Mouse (Mus musculus) liver, embryonic 14.5 days (tissue): ENCODE results near the gene Bola2. TPM values are rescaled to one million over a fixed set of nuclear protein-coding genes. Genes with fewer than 3 reads are reported as not detected.

Experiments used
- ATAC-seq: fragments of 200-750 bp; cut with Nextera tagmentation; 2 replicates; pipeline ENCODE4 v1.8.0; 2017; ENCODE audit warnings: moderate number of reproducible peaks, mild to moderate bottlenecking, moderate library complexity; ENCODE audit not compliant: insufficient read depth
- DNase-seq, 3 experiments: peaks; one replicate each; pipeline ENCODE4 v3.0.0-alpha.2; 2012 to 2013; ENCODE audit warnings: low read depth in 3 of 3, low spot score in 3 of 3
- H3K27ac ChIP-seq: fragments of 300-500 bp; sonication (generic); 2 replicates; pipeline ENCODE4 v1.5.1; 2014; ENCODE audit warnings: moderate library complexity, mild to moderate bottlenecking, control low read depth, inconsistent platforms
- H3K27me3 ChIP-seq: fragments of 300-500 bp; sonication (generic); 2 replicates; pipeline ENCODE4 v1.6.1; 2014; ENCODE audit warnings: mild to moderate bottlenecking, low read length, moderate library complexity; ENCODE audit not compliant: control insufficient read depth, insufficient read depth
- H3K36me3 ChIP-seq: fragments of 300-500 bp; sonication (generic); replicated peaks from 2 replicates; pipeline ENCODE4 v1.6.1; 2014; ENCODE audit warnings: low read depth; ENCODE audit not compliant: control insufficient read depth, insufficient read depth
- H3K4me1 ChIP-seq, 2 experiments: fragments of 200-500 bp in 1 of 2; fragments of 300-500 bp in 1 of 2; sonication (generic) in 1 of 2; replicated peaks; 2 replicates each; pipeline ENCODE4 v1.6.1; 2012 to 2014; ENCODE audit warnings: antibody characterized with exemption in 1 of 2, inconsistent platforms in 1 of 2, low read length in 1 of 2; ENCODE audit not compliant: control insufficient read depth in 2 of 2, insufficient read depth in 2 of 2
- H3K4me2 ChIP-seq: fragments of 300-500 bp; sonication (generic); 2 replicates; pipeline ENCODE4 v1.6.1; 2014; ENCODE audit warnings: low read depth, mild to moderate bottlenecking, control low read depth, moderate library complexity
- H3K4me3 ChIP-seq, 2 experiments: fragments of 200-500 bp in 1 of 2; fragments of 300-500 bp in 1 of 2; sonication (generic) in 1 of 2; 2 replicates each; pipeline ENCODE4 v1.5.1; 2012 to 2014; ENCODE audit warnings: low read depth in 2 of 2, low read length in 2 of 2, mild to moderate bottlenecking in 2 of 2, control low read depth in 1 of 2, inconsistent platforms in 1 of 2, moderate library complexity in 1 of 2; ENCODE audit not compliant: insufficient read depth in 1 of 2
- H3K9ac ChIP-seq: fragments of 300-500 bp; sonication (generic); replicated peaks from 2 replicates; pipeline ENCODE4 v1.6.1; 2014; ENCODE audit warnings: mild to moderate bottlenecking, control low read depth, moderate library complexity
- H3K9me3 ChIP-seq: fragments of 300-500 bp; sonication (generic); 2 replicates; pipeline ENCODE4 v1.6.1; 2016; ENCODE audit warnings: low read length, mixed read lengths; ENCODE audit not compliant: control insufficient read depth
- CTCF ChIP-seq: IDR thresholded peaks from 2 replicates; pipeline ENCODE4 v1.5.1; 2016; ENCODE audit warnings: antibody characterized with exemption, low read depth, control low read depth
- EP300 ChIP-seq: IDR thresholded peaks from 2 replicates; pipeline ENCODE4 v1.6.1; 2016; ENCODE audit warnings: antibody characterized with exemption, low read depth
- WGBS: fragments of 180-500 bp; shearing (Covaris S2); extraction: QIAGEN DNeasy Blood & Tissue Kit; methylation state at CpG from one replicate; pipeline ENCODE4 v1.1.7; 2014; ENCODE audit not compliant: insufficient replicate concordance; 5-methylcytosine and 5-hydroxymethylcytosine counted together
- polyA plus RNA-seq, 2 experiments: library from polyadenylated mRNA; depleted of rRNA in 1 of 2; stranded (reverse) in 1 of 2; unstranded in 1 of 2; fragments of >200 nt; fragmentation: Nextera tagmentation in 1 of 2; extraction: Ambion mirVana in 1 of 2; gene quantifications; 2 replicates each; pipeline versions ENCODE4 v1.2.1 to v1.2.3; 2012 to 2014

Bola2 gene
- polyA plus RNA-seq, 2 experiments = 35.8 to 111 TPM

GRCm38 (mm10) chr7:126701559-126702357 lies 6.6 kb downstream of the Bola2 start:
- TF ChIP-seq EP300 = no peak
- TF ChIP-seq CTCF = no peak
- peaks cover 0 to 5% of the 10 kb centered on the region in 2 experiments; a peak in 3 of 4 replicates for H3K4me1 ChIP-seq
- ATAC-seq = no peak

GRCm38 (mm10) chr7:126702358-126702757 lies 7.2 kb downstream of the Bola2 start:
- whole genome bisulfite sequencing = 38% methylated on average over 6 of the region's 6 CpGs
- DNase-seq = no peak
- no peak overlapping the region for H3K27ac ChIP-seq
- peaks cover 0 to 5% of the 10 kb centered on the region in 2 experiments; a peak in 2 of 4 replicates for H3K4me1 ChIP-seq
- H3K9me3 ChIP-seq = no peaks in the 10 kb centered on the region
- H3K36me3 ChIP-seq = no peaks in the 10 kb centered on the region
- no peak overlapping the region for H3K9ac ChIP-seq
- peaks cover 3% of the 10 kb centered on the region for H3K27me3 ChIP-seq
- no peak for ATAC-seq
- peak overlapping the region; percentile 44 for H3K4me2 ChIP-seq
- no peak for TF ChIP-seq EP300
- TF ChIP-seq CTCF = no peak
- peak overlapping the region; percentile 15 to 18; a peak in 2 of 4 replicates for H3K4me3 ChIP-seq

More at GRCm38 (mm10) chr7:126701559-126702357, 6.6 kb downstream of the Bola2 start:
- H3K36me3 ChIP-seq = no peaks in the 10 kb centered on the region
- DNase-seq = no peak
- H3K9me3 ChIP-seq = no peaks in the 10 kb centered on the region
- no peak overlapping the region for H3K9ac ChIP-seq
- H3K27ac ChIP-seq = no peak overlapping the region
- peaks cover 3% of the 10 kb centered on the region for H3K27me3 ChIP-seq
- 44% methylated on average over 24 of the region's 24 CpGs for WGBS
- peak overlapping the region; percentile 5 to 20; a peak in 1 of 4 replicates for H3K4me3 ChIP-seq
- H3K4me2 ChIP-seq = peak overlapping the region; percentile 44

- Histone ChIP-seq H3K27ac (no peak overlapping the region; the same call in 1 of the 2 replicates), H3K4me2 (peak overlapping the region; percentile 13), H3K36me3 (no peaks in the 10 kb centered on the region), H3K4me3 (peak overlapping the region; percentile 33 to 50), H3K9me3 (no peaks in the 10 kb centered on the region), H3K4me1 (peaks cover 0 to 7% of the 10 kb centered on the region in 2 experiments; a peak in 2 of 4 replicates), H3K27me3 (peaks cover 3% of the 10 kb centered on the region), H3K9ac (no peak overlapping the region)
- DNase-seq (no peak), ATAC-seq (no peak)
- TF ChIP-seq EP300 = no peak
- no peak for TF ChIP-seq CTCF
- WGBS = 41% methylated on average over 12 of the region's 12 CpGs
Observed at GRCm38 (mm10) chr7:126702861-126703756, 7.9 kb downstream of the Bola2 start.

DNA sequence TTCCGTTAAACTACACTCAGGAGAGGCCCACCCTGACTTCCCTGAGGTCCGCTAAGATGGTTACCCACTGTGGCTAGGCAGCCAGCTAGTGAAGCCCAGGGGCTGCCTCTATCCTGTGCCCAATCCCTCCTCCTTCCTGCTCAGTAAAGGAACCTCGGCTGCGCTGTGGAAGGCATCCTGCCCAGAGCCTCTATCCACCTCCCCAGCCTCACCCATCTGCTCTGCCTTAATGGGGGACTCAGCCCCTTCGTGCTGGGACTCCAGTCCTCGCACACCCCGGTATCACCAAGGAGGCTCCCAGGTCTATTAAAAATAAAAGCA lies 8.5 kb downstream of the Bola2 start:
- DNase-seq (no peak), ATAC-seq (no peak)
- peak overlapping the region; percentile 33 to 50 for H3K4me3 ChIP-seq
- H3K27ac ChIP-seq = no peak overlapping the region
- peak overlapping the region; percentile 55; the same call in 1 of the 2 replicates for H3K4me2 ChIP-seq
- no peaks in the 10 kb centered on the region for H3K36me3 ChIP-seq
- H3K27me3 ChIP-seq = peaks cover 3% of the 10 kb centered on the region
- 4% methylated on average over 7 of the region's 7 CpGs for WGBS
- TF ChIP-seq CTCF (no peak), EP300 (no peak)
- H3K4me1 ChIP-seq = peaks cover 0 to 7% of the 10 kb centered on the region in 2 experiments; a peak in 2 of 4 replicates
- no peak overlapping the region for H3K9ac ChIP-seq
- H3K9me3 ChIP-seq = no peaks in the 10 kb centered on the region
